Mouse (Mus musculus): ENCODE measurements around the gene Igf2. TPM values are rescaled to one million over a fixed set of nuclear protein-coding genes. Genes with fewer than 3 reads are reported as not detected.
A peak's percentile ranks its signal among the peaks of the same experiment; 100 is the strongest.

Igf2 gene
- polyA plus RNA-seq (2021) = 0.13 TPM

GRCm38 (mm10) chr7:142666659-142667058 is at the start of gene Igf2:
Igf2 (minus strand) TSS chr7:142666816.
- no peak for DNase-seq (ENCODE audit: low read depth, low spot score)
- in situ Hi-C loops (cut with MboI; ENCODE audit: low pct_unique_long_range_greater_than_20kb) = no loop called here
- ChIA-PET CTCF (no interaction called here), POLR2A (no interaction called here)
- no peak for TF ChIP-seq CTCF (IDR thresholded peaks at IDR 0.05)
- H3K27me3 ChIP-seq = peaks cover 18% of the 10 kb centered on the region
- no peak for ATAC-seq

DNA sequence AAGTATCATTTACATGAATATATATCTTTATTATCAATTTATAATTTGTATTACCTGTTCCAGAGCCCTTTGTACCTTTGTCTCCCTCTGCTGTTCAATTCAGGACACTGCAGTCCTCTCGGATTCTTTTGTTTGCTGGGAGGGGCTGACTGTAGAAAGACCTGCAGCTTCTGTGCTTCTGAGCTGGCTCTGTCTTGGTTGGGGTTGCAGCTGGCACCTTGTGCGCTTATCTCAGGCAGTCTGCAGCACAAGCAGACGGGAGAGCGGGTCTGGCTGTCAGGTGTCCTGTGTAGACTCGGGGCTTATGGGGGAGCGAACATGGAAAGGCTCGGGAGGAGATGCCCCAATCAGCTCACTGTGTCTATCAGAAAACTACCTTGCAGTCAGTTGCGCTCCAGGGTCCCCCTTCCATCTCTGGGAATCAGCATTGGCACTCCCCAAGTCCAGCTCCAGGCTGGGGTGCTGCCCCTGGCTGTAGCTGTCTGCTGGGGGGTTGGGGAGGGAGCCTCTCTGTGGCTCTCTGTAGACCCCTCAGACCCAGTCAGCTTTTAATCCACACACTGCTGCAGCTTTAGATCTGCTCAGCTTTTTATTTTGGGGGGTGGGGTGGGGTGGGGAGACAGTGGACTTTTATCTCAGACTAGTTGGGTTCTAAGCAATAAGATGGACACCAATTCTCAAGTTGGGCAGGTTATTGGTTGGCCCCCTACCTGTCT is 48.3 kb upstream of the Igf2 start:
- no peak for ATAC-seq

GRCm38 (mm10) chr7:142706873-142707272 is 40.3 kb upstream of the Igf2 start:
- H3K27me3 ChIP-seq = no peaks in the 10 kb centered on the region
- in situ Hi-C loops (cut with MboI; ENCODE audit: low pct_unique_long_range_greater_than_20kb) = no loop called here
- POLR2A ChIA-PET = no interaction called here
- ATAC-seq (no peak), DNase-seq (ENCODE audit: low read depth, low spot score) (no peak)
- TF ChIP-seq CTCF (IDR thresholded peaks at IDR 0.05) = no peak
- CTCF ChIA-PET = no interaction called here

More for the DNA sequence above, 48.3 kb upstream of the Igf2 start:
- CTCF ChIA-PET = interaction anchor here (0.9 kb wide), 1 partner anchor 105 kb away, joined by 3 read pairs; no protein-coding TSS in a partner anchor
- TF ChIP-seq CTCF (IDR thresholded peaks at IDR 0.05) = peak; percentile 60
- H3K27me3 ChIP-seq = peaks cover 7% of the 10 kb centered on the region
- DNase-seq (ENCODE audit: low read depth, low spot score) = no peak
- POLR2A ChIA-PET = no interaction called here
- in situ Hi-C loops (cut with MboI; ENCODE audit: low pct_unique_long_range_greater_than_20kb) = no loop called here

- TF ChIP-seq CTCF (IDR thresholded peaks at IDR 0.05) = no peak
- H3K27me3 ChIP-seq = no peaks in the 10 kb centered on the region
- no peak for DNase-seq (ENCODE audit: low read depth, low spot score)
- POLR2A ChIA-PET = no interaction called here
- CTCF ChIA-PET = interaction anchor here (1.3 kb wide), 1 partner anchor 90 kb away, joined by 3 read pairs; no protein-coding TSS in a partner anchor
- ATAC-seq = no peak
- in situ Hi-C loops (cut with MboI; ENCODE audit: low pct_unique_long_range_greater_than_20kb) = no loop called here
These were observed 32.8 kb upstream of the Igf2 start for GRCm38 (mm10) chr7:142699334-142699860.

- POLR2A ChIA-PET = no interaction called here
- ATAC-seq = no peak
- DNase-seq (ENCODE audit: low read depth, low spot score) = no peak
- H3K27me3 ChIP-seq = no peaks in the 10 kb centered on the region
- TF ChIP-seq CTCF (IDR thresholded peaks at IDR 0.05) = no peak
- in situ Hi-C loops (cut with MboI; ENCODE audit: low pct_unique_long_range_greater_than_20kb) = loop anchor here (5.0 kb wide), 2 partner anchors 236 to 341 kb away; partner anchors contain the start of gene Tnni2
- CTCF ChIA-PET = interaction anchor here (0.7 to 1.2 kb wide), 2 partner anchors 41 to 141 kb away, joined by 3 read pairs; no protein-coding TSS in a partner anchor
These were observed 12.0 kb upstream of the Igf2 start for GRCm38 (mm10) chr7:142678611-142679010.

DNA sequence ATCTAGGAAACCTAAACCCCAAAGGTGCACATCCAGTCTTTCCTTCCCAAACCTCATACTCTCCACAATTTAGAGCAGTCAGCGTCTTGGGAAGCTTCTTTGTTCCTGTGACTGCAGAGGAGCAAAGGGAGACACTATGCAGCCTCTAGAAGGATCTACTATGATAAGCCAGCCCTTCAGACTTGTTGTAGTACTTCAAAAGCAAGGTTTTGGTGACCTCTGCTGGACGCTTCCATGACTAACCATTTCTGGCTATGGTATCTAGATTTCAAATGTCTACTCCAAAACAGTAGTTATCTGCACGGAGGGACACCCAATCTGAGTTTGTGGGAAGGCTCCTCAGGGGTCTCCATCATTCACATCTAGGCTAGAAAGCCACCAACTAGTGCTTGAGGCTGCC is 9.0 kb upstream of the Igf2 start:
- peak; percentile 13 for DNase-seq (ENCODE audit: low read depth, low spot score)
- no peak for ATAC-seq

GRCm38 (mm10) chr7:142675141-142675540 is 8.5 kb upstream of the Igf2 start:
- POLR2A ChIA-PET = no interaction called here
- DNase-seq (ENCODE audit: low read depth, low spot score) (no peak), ATAC-seq (no peak)
- H3K27me3 ChIP-seq = no peaks in the 10 kb centered on the region
- CTCF ChIA-PET = interaction anchor here (1.2 to 1.8 kb wide), 4 partner anchors 66 to 359 kb away, joined by 3 to 5 read pairs (median 4); no protein-coding TSS in a partner anchor
- no peak for TF ChIP-seq CTCF (IDR thresholded peaks at IDR 0.05)
- in situ Hi-C loops (cut with MboI; ENCODE audit: low pct_unique_long_range_greater_than_20kb) = loop anchor here (5.0 kb wide), 2 partner anchors 233 to 338 kb away; partner anchors contain the start of gene Tnni2

More for the DNA sequence above, 9.0 kb upstream of the Igf2 start:
- POLR2A ChIA-PET = no interaction called here
- CTCF ChIA-PET = interaction anchor here (1.2 to 1.8 kb wide), 4 partner anchors 66 to 359 kb away, joined by 3 to 5 read pairs (median 4); no protein-coding TSS in a partner anchor
- peak; percentile 56 for TF ChIP-seq CTCF (IDR thresholded peaks at IDR 0.05)
- in situ Hi-C loops (cut with MboI; ENCODE audit: low pct_unique_long_range_greater_than_20kb) = loop anchor here (5.0 kb wide), 2 partner anchors 233 to 338 kb away; partner anchors contain the start of gene Tnni2
- H3K27me3 ChIP-seq = no peaks in the 10 kb centered on the region

GRCm38 (mm10) chr7:142672120-142672519 is 5.5 kb upstream of the Igf2 start:
- H3K27me3 ChIP-seq = no peaks in the 10 kb centered on the region
- POLR2A ChIA-PET = interaction anchor here (0.7 kb wide), 1 partner anchor 110 kb away, joined by 5 read pairs; no protein-coding TSS in a partner anchor
- in situ Hi-C loops (cut with MboI; ENCODE audit: low pct_unique_long_range_greater_than_20kb) = loop anchor here (5.0 kb wide), 1 partner anchor 130 kb away; no protein-coding TSS in a partner anchor
- TF ChIP-seq CTCF (IDR thresholded peaks at IDR 0.05) = peak; percentile 62
- DNase-seq (ENCODE audit: low read depth, low spot score) (peak; percentile 2), ATAC-seq (no peak)
- CTCF ChIA-PET = interaction anchor here (1.1 to 2.6 kb wide), 3 partner anchors 16 to 338 kb away, joined by 3 to 6 read pairs (median 3); no protein-coding TSS in a partner anchor

GRCm38 (mm10) chr7:142671067-142671466 is 4.5 kb upstream of the Igf2 start:
- ChIA-PET CTCF (no interaction called here), POLR2A (no interaction called here)
- in situ Hi-C loops (cut with MboI; ENCODE audit: low pct_unique_long_range_greater_than_20kb) = loop anchor here (5.0 kb wide), 1 partner anchor 129 kb away; no protein-coding TSS in a partner anchor
- DNase-seq (ENCODE audit: low read depth, low spot score) = no peak
- ATAC-seq = no peak
- no peak for TF ChIP-seq CTCF (IDR thresholded peaks at IDR 0.05)
- no peaks in the 10 kb centered on the region for H3K27me3 ChIP-seq

- ATAC-seq = no peak
- H3K27me3 ChIP-seq = no peaks in the 10 kb centered on the region
- TF ChIP-seq CTCF (IDR thresholded peaks at IDR 0.05) = no peak
- ChIA-PET CTCF (no interaction called here), POLR2A (no interaction called here)
- in situ Hi-C loops (cut with MboI; ENCODE audit: low pct_unique_long_range_greater_than_20kb) = loop anchor here (5.0 kb wide), 1 partner anchor 128 kb away; no protein-coding TSS in a partner anchor
- DNase-seq (ENCODE audit: low read depth, low spot score) = no peak
These were observed 3.4 kb upstream of the Igf2 start, which contains the start of gene Gm49394 for GRCm38 (mm10) chr7:142669751-142670625. Gm49394 (minus strand) TSS chr7:142669942.
